Mouse (Mus musculus): ENCODE measurements around the gene Smarcb1.
"Not testable (repeated sequence)": the region's sequence is repeated elsewhere in the genome, so short reads cannot be mapped to it uniquely, and the experiment has no call there.

DNA sequence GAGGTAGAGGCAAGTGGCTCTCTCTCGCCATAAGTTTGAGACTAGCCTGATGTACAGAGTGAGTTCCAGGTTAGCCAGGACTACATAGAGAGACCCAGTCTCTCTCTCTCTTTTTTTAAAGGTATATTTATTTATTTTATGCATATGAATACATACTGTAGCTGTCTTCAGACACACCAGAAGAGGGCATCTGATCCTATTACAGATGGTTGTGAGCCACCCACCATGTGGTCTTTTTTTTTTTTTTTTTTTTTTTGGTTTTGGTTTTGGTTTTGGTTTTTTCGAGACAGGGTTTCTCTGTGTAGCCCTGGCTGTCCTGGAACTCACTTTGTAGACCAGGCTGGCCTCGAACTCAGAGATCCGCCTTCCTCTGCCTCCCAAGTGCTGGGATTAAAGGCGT lies 33.9 kb downstream of the Smarcb1 start:
- TF ChIP-seq CTCF (IDR thresholded peaks at IDR 0.05; ENCODE audit: borderline replicate concordance, insufficient read depth, low read depth, low read length); POLR2A (IDR thresholded peaks at IDR 0.05; ENCODE audit: borderline replicate concordance, insufficient read depth, low read length): not testable (repeated sequence)

Data from cerebellum, adult 2 months (tissue).